Mouse (Mus musculus): ENCODE data around the gene Gpatch2. TPM values are rescaled to one million over a fixed set of nuclear protein-coding genes. Genes with fewer than 3 reads are reported as not detected.

The Gpatch2 gene
- total RNA-seq, 2 experiments from 2014 or later = 21.4 to 24.8 TPM

- intact Hi-C loops (cut with DNase I) = no loop called here
- DNase-seq (ENCODE audit: low spot score in 2 of 2) = no peak
Measured at GRCm38 (mm10) chr1:187240304-187240703, 25.0 kb downstream of the Gpatch2 start.

DNA sequence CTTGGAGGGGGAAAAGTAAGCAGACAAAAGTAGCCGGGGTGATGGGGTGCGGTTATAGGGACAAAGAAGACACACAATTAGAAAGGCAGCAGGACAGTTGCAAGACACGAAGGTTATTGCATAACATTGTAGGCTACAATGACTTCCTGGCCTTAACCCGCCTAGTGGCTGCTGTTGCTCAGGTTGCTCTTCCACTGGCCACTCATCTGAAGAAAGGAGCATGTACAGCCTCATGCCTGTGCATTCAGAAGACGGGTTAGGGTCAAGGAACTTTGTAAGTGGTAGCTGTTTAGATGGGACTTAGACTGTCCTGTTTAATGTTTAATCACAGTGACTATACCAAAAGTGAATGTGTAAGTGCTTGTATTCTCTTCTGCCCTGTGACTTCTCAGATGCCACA lies 26.0 kb downstream of the Gpatch2 start:
- DNase-seq (ENCODE audit: low spot score in 2 of 2) = no peak
- intact Hi-C loops (cut with DNase I) = no loop called here

DNA sequence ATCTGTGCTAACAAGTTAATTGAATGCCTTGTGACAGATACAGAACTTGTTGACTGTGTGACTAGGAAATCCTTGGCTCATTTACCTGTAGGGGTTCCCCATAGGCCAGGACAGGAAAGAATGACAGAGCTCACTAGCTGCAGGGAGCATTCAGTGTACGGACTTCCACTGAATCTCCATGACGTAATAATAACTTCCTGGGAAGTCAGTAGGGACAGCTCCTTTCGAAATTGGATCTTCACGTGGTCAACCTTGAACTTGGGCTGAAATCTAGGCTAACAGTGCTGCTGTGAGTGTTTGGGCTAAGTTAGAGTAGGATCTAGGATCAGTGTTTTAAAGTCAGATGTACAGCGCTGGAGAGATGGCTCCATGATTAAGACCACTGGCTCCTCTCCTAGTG lies 29.4 kb downstream of the Gpatch2 start:
- no peak for DNase-seq (ENCODE audit: low spot score in 2 of 2)
- intact Hi-C loops (cut with DNase I) = no loop called here

- intact Hi-C loops (cut with DNase I) = no loop called here
- no peak for DNase-seq (ENCODE audit: low spot score in 2 of 2)
Measured at GRCm38 (mm10) chr1:187250741-187251262, 35.5 kb downstream of the Gpatch2 start.

GRCm38 (mm10) chr1:187258756-187259155 lies 43.4 kb downstream of the Gpatch2 start:
- intact Hi-C loops (cut with DNase I) = no loop called here

DNA sequence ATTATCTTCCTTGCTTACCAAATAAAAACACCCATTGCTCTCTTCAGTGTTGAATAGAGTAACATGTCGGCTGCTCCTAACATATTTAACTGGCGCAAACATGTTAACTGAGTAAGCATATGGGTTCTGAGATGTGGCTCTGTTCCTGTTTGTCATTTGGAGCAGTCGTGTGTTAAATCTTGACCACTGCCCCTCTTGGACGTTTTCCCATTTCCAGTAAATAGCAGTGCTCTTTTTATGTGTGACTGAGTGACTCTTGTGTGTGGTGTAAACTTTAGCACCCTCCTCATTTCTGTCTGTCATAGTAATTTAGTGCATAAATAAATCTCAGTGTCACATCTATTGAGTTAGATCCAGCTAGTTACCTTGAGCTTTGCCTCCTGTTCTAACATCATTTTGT lies 52.3 kb downstream of the Gpatch2 start:
- intact Hi-C loops (cut with DNase I) = no loop called here
- DNase-seq (ENCODE audit: low spot score in 2 of 2) = no peak

More at GRCm38 (mm10) chr1:187258756-187259155, 43.4 kb downstream of the Gpatch2 start:
- DNase-seq (ENCODE audit: low spot score in 2 of 2) = no peak

DNA sequence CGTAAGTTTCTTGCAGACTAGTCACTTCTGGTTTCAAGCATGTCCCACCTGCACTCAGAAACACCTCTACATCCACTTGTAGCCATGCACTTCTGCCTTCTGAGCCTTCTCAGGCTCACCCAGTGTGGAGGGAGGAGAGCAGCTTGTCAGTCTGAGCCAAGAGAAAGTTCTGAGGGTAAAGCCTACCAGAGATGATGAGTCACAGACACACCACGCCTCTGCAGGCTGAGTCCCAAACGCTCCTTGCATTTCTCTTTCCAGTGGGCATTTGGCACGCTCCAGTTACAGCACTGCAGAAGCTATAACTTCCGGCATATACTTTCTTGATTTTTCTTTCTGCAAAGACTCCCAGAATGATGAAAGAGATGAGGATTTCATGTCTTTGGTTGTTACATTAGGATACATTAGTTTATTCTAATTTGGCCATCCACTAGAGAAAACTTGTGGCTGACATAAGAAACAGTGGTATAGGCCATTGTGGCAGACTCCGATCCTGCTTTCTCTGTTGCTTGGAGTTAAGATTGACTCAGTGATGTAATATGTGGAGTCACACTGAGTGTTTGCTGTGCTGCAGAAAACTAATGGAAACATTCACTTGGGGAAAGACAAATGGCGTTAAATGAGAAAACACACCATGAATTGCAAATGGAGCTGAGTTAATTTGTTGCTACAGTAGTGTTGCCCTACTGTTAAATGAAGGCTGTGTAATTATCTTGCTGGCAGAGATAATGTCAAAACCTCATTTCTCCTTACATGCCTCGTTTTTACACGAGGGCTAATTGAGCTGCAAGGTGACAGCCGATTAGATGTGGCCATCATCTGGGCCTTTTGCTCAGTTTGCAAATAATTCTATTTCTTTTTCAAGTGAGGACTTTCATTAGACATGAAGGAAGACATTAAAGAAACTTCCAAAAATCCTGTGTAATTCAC lies 55.3 kb downstream of the Gpatch2 start:
- DNase-seq (ENCODE audit: low spot score in 2 of 2) = peak; percentile 61 to 74
- intact Hi-C loops (cut with DNase I) = no loop called here

DNA sequence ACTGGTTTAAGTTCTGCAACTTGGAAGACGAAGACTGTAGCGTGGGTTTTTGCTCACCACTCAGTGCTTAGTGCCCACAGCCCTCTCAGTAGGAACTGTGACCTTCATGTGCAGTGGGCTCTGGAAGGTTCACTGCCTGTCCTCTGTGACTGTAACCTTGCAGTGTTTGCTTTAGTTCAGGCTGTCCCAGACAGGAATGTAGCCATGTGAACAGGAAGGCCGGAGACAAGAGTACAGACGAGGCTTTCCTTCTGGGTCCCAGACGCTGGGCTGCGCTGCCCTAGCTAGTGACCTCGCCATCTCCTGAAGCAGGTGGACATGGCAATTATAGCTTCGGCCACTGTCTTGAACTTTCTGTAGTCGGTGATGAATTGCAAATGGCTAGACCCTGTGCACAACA lies 62.0 kb downstream of the Gpatch2 start:
- no peak for DNase-seq (ENCODE audit: low spot score in 2 of 2)
- intact Hi-C loops (cut with DNase I) = no loop called here

- intact Hi-C loops (cut with DNase I) = no loop called here
- no peak for DNase-seq (ENCODE audit: low spot score in 2 of 2)
Measured at GRCm38 (mm10) chr1:187278472-187278871, 63.2 kb downstream of the Gpatch2 start.

- intact Hi-C loops (cut with DNase I) = no loop called here
- no peak for DNase-seq (ENCODE audit: low spot score in 2 of 2)
Measured at GRCm38 (mm10) chr1:187279776-187280175, 64.5 kb downstream of the Gpatch2 start.

GRCm38 (mm10) chr1:187282321-187282720 lies 67.0 kb downstream of the Gpatch2 start:
- intact Hi-C loops (cut with DNase I) = no loop called here
- no peak for DNase-seq (ENCODE audit: low spot score in 2 of 2)

DNA sequence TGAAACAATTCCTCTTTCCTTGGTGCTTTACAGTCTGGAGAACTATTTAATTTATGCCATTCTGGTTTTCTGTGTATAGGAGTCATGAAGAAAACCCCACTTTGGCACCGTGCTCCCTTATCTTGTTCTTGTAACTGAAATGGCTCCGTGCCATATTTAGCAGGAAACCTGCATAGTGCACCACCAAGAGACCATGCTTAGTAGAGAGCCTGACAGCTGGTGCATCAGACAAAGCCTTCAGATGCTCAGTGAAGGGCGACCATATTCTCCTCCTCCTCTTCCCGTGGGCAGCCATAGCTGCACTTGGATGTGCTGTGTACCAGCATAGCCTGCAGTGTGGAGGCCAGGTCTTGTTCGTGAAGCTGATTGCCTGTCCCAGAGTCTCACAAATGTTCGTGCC lies 67.5 kb downstream of the Gpatch2 start:
- intact Hi-C loops (cut with DNase I) = no loop called here
- peak in 1 of 2 experiments; percentile 21 for DNase-seq (ENCODE audit: low spot score in 2 of 2)

- intact Hi-C loops (cut with DNase I) = no loop called here
- peak in 1 of 2 experiments; percentile 35 for DNase-seq (ENCODE audit: low spot score in 2 of 2)
Measured at GRCm38 (mm10) chr1:187285735-187286134, 70.4 kb downstream of the Gpatch2 start.

- intact Hi-C loops (cut with DNase I) = no loop called here
- DNase-seq (ENCODE audit: low spot score in 2 of 2) = no peak
Measured at GRCm38 (mm10) chr1:187286411-187286810, 71.1 kb downstream of the Gpatch2 start.

GRCm38 (mm10) chr1:187286924-187287323 lies 71.6 kb downstream of the Gpatch2 start:
- no peak for DNase-seq (ENCODE audit: low spot score in 2 of 2)
- intact Hi-C loops (cut with DNase I) = no loop called here

DNA sequence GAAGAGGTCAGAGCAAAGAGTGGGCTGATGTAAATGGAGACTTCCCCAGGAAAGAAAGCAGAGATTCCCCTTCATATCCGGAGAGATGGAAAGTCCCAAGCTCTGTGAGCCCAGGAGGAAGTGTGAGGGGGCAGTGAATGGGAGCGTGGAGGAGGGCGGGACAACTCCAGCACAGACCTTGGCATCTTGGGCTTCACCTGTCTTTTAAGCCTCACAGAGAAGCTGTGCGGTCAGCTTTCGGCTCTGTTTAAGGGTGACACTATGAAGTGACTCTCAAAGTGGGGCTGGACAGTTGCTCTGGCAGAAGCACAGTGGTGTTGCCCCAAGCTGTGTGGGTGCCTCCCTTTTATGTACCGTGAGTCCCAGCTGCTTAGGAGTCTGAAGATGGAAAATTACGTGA lies 74.9 kb downstream of the Gpatch2 start:
- intact Hi-C loops (cut with DNase I) = no loop called here
- DNase-seq (ENCODE audit: low spot score in 2 of 2) = no peak

GRCm38 (mm10) chr1:187291480-187292394 lies 76.4 kb downstream of the Gpatch2 start:
- no peak for DNase-seq (ENCODE audit: low spot score in 2 of 2)
- intact Hi-C loops (cut with DNase I) = no loop called here

DNA sequence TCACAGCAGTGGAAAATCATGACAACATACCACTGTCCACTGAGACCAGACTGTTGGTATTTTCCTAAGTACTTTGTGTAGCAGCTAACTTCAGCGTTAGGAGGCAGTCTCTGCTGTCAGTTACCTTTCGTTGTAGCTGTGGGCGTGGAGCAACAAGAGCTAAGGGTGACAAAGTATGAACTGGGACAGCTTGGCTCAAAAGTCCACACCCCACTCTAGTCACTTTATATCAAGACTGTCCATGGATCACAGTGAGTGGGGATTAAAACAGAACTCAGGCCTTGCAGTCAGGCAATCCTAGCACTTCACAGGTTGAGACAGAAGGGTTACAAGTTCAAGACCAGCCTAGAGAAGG lies 77.1 kb downstream of the Gpatch2 start:
- intact Hi-C loops (cut with DNase I) = no loop called here

GRCm38 (mm10) chr1:187293233-187293632 lies 77.9 kb downstream of the Gpatch2 start:
- intact Hi-C loops (cut with DNase I) = no loop called here
- no peak for DNase-seq (ENCODE audit: low spot score in 2 of 2)

More for the DNA sequence above, 77.1 kb downstream of the Gpatch2 start:
- no peak for DNase-seq (ENCODE audit: low spot score in 2 of 2)

GRCm38 (mm10) chr1:187294522-187294921 lies 79.2 kb downstream of the Gpatch2 start:
- DNase-seq (ENCODE audit: low spot score in 2 of 2) = no peak
- intact Hi-C loops (cut with DNase I) = no loop called here

Data from left cerebral cortex, postnatal 36 days (tissue).